Mouse (Mus musculus): ENCODE results near the gene Pqbp1.

Pqbp1 gene

GRCm38 (mm10) chrX:7879819-7880218 is 19.2 kb downstream of the Pqbp1 start:
- DNase-seq (ENCODE audit: extremely low spot score, low read depth, low spot score): no peak

DNA sequence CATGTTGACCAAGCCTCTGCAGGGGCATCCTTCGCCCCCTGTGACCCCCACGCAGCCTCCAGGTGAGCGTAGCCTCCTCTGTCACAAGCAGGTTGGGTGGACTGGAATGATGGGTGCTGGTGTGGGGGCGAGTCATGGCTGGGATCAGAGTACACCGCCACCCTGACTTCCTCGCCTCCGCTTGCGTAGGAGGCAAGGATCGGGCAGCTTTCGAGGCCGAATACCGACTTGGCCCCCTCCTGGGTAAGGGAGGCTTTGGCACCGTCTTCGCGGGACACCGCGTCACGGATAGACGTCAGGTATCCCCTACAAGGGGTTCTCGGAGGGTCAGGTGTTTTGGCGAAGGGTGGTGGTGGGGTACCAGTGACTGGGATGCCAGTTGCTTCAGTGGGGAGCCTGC is 20.6 kb downstream of the Pqbp1 start:
- DNase-seq (ENCODE audit: extremely low spot score, low read depth, low spot score): no peak

DNA sequence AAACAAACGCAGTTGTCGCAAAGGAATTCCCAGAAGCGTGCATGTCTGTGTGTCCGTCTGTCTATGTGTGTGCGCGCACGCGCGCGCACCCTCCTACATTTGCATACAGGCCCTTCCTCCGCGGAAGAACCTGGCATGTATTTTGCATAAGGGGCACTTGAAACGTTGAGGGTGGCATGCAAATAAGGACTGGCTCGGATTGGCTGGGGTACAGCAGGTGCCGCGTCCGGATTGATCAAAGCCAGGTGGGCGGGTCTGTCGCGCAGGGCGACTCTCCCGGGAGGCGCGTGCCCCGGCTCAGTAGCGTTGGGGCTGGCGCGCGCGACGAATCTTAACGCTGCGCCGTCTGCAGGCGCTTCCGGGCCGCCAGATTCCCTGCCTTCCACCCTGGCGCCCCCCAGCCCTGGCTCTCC is 21.1 kb downstream of the Pqbp1 start, which contains the start of gene Pim2:
Gene Pim2 (plus strand): TSS at position 256 of the 413 bp plus-strand sequence.
- no peak for DNase-seq (ENCODE audit: extremely low spot score, low read depth, low spot score)

- DNase-seq (ENCODE audit: extremely low spot score, low read depth, low spot score): no peak
These were observed 29.2 kb downstream of the Pqbp1 start for GRCm38 (mm10) chrX:7869826-7870225.

- no peak for DNase-seq (ENCODE audit: extremely low spot score, low read depth, low spot score)
These were observed 30.6 kb downstream of the Pqbp1 start for GRCm38 (mm10) chrX:7868506-7868905.

GRCm38 (mm10) chrX:7867141-7867540 is 31.9 kb downstream of the Pqbp1 start:
- DNase-seq (ENCODE audit: extremely low spot score, low read depth, low spot score): no peak

DNA sequence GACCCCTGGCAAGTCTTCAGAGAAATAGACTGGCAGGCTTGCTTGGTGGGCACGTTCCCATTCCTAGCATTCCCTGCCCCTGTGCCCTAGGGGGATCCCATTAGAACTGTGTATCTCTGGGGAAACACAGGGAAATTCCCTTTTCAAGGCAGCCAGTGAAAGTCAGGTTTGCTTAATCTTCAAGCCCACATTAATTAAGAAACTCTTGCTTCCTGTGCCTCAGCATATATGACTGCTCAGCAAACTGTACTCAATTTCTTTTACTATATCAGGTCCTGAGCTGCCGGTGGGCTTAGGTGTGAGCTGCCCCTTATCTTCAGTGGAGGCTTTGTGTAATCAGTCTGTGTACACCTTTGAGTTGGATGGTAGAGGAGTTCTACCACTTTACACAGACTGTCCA is 33.3 kb downstream of the Pqbp1 start:
- no peak for DNase-seq (ENCODE audit: extremely low spot score, low read depth, low spot score)

DNA sequence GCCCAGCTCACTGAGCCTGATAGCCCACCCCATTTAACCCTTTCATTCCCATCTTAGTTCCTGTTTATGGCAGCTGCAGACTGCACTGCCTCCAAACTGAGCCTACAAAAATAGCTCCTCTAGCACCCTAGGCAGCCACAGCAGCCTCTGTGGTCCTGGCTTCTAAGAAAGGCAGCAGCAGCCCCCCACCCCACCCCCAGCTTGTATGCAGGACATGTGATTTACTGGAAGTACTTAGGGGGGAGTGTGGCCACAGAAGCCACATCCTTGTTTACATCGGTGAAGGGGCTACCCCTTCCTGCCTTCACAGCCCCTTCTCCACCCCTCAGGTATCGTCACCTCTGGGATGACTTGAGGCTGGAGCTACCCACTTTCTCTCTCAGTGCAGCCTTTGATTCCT is 33.7 kb downstream of the Pqbp1 start:
- DNase-seq (ENCODE audit: extremely low spot score, low read depth, low spot score): no peak

DNA sequence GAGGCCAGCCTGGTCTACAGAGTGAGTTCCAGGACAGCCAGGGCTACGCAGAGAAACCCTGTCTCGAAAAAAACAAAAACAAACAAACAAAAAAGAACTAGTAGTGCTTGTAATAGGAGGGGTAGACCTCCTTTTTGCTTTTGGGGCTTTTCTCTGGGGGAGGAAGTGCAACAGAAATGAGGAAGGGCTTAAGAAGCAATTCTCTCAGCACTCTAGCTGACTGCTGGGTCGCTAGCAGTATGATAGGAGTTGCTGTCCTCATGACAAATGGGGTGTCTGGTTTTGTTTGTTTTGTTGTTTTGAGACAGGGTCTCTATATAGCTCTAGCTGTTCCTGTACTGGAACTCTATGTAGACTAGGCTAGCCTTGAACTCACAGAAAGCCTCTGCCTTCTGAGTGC is 34.5 kb downstream of the Pqbp1 start:
- no peak for DNase-seq (ENCODE audit: extremely low spot score, low read depth, low spot score)

DNA sequence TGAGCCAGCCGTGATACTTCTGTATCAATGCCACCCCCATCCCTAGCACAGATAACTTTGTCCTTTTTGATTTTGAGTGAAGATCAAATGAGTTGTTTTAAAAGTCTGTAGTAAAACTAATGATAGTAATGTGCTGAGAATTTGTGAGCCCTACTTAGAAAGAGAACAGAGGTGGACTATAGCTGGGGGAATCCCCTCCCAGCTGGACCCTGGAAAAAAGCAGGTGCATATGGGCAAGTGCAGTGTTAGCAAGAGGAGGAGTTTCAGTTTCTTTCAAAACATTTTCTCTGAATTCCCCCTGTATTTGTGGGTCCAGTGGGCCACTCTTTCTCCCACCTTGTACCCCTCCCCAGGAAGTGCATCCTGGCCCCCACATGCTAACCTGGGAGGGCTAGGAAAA is 35.9 kb downstream of the Pqbp1 start:
- DNase-seq (ENCODE audit: extremely low spot score, low read depth, low spot score): no peak

DNA sequence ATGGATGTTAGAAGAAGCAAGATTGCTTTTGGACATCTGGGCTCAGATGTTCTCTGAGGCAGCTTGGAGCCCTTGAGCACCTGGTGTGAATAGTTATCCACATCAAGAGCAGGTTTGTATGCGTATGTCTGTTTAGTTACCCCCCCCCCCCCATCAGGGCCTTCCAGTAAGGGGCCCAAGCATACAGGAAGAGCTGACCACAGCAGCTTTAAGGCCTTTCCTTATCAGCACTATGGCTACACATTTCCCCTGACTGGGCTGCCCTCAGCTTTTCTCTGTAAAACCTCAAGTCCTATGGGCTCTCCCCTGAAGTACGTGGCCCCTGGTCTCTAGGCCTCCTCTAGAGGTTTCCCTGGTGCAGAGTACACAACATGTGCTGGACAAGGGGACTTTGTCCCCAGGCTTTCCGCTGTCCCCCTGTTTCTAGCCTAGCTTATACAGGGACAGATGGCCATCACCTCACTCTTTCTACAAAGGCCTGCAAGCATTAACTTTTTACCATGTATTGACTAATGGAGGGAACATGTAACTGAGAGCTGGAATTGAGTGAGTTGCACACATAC is 39.8 kb downstream of the Pqbp1 start:
- DNase-seq (ENCODE audit: extremely low spot score, low read depth, low spot score): no peak

- no peak for DNase-seq (ENCODE audit: extremely low spot score, low read depth, low spot score)
These were observed 44.5 kb downstream of the Pqbp1 start for GRCm38 (mm10) chrX:7854578-7854977.

DNA sequence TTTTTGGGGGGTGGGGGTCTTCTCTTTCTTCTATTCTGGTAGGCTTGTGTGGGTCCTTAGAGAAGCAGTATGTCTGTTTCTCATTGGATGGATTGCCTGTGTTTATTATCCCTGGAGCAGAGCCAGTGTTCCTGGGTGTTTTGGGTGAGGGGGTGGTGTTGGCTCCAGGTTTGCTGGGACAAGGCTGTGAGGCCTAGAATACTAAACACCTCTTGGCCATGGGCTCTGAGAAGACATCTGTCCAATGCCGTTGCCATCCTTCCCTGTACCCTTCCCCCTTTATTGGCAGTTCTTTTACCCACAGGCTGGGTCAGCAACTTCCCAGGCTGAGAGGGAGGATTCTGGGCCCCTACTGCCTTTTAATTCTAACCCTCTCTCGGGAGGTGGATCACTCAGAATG is 51.2 kb downstream of the Pqbp1 start:
- DNase-seq (ENCODE audit: extremely low spot score, low read depth, low spot score): no peak
